Comparison of ENCODE assay signal across 8 mouse cellular contexts in genomic region chr9:61277369-61278215, GRCm38 (mm10).
A peak's percentile ranks its signal among the peaks of the same experiment; 100 is the strongest.
DNase-seq lines count a peak whose midpoint lies in the region; ATAC-seq and TF ChIP-seq lines count a peak whose summit lies in the region.

No protein-coding gene starts in this region.

- no peak for TF ChIP-seq POLR2A in liver, adult 2 months (IDR thresholded peaks at IDR 0.05; ENCODE audit: extremely low read depth, insufficient read depth, low read length)

- peak overlapping the region; percentile 65 for H3K4me2 ChIP-seq in heart, embryonic 11.5 days
- H3K4me2 ChIP-seq in kidney, embryonic 16.5 days (replicated peaks; ENCODE audit: low read depth, low read length): peak overlapping the region; percentile 47
- H3K4me2 ChIP-seq in stomach, embryonic 15.5 days: peak overlapping the region; percentile 41

- no peaks in the 10 kb centered on the region for H3K79me2 ChIP-seq in liver, adult 2 months (ENCODE audit: control insufficient read depth, insufficient read depth, low read length)

- H3K36me3 ChIP-seq in heart, embryonic 11.5 days (ENCODE audit: control insufficient read depth, insufficient read depth, low read length): no peaks in the 10 kb centered on the region
- H3K36me3 ChIP-seq in kidney, embryonic 16.5 days (ENCODE audit: insufficient read depth, low read length): no peaks in the 10 kb centered on the region
- no peaks in the 10 kb centered on the region for H3K36me3 ChIP-seq in liver, adult 2 months (ENCODE audit: control insufficient read depth, insufficient read depth, low read length)
- H3K36me3 ChIP-seq in stomach, embryonic 15.5 days: no peaks in the 10 kb centered on the region

- H3K4me1 ChIP-seq in heart, embryonic 11.5 days (ENCODE audit: control insufficient read depth, insufficient read depth, low read length): peaks cover 12% of the 10 kb centered on the region
- peaks cover 36% of the 10 kb centered on the region for H3K4me1 ChIP-seq in kidney, embryonic 16.5 days (ENCODE audit: insufficient read depth, low read length)
- no peaks in the 10 kb centered on the region for H3K4me1 ChIP-seq in liver, adult 2 months (ENCODE audit: control insufficient read depth, insufficient read depth, low read length)
- H3K4me1 ChIP-seq in stomach, embryonic 15.5 days: peaks cover 13% of the 10 kb centered on the region; the same call in 1 of the 2 replicates

- no peak overlapping the region for H3K9ac ChIP-seq in heart, embryonic 11.5 days (ENCODE audit: low read depth, low read length)
- H3K9ac ChIP-seq in kidney, embryonic 16.5 days (replicated peaks; ENCODE audit: low read length): no peak overlapping the region
- H3K9ac ChIP-seq in liver, adult 2 months (ENCODE audit: low read depth, low read length): no peak overlapping the region
- H3K9ac ChIP-seq in stomach, embryonic 15.5 days: no peak overlapping the region

- H3K4me3 ChIP-seq in heart, embryonic 11.5 days (ENCODE audit: low read depth, low read length): peak overlapping the region; percentile 25
- H3K4me3 ChIP-seq in kidney, embryonic 16.5 days (ENCODE audit: low read length): peak overlapping the region; percentile 24
- no peak overlapping the region for H3K4me3 ChIP-seq in liver, adult 2 months (ENCODE audit: insufficient read depth, low read depth, low read length)
- 0 out of 2 replicates have a peak overlapping the region, but pooled peaks have one; percentile 4 for H3K4me3 ChIP-seq in stomach, embryonic 15.5 days (replicated peaks)

- H3K27me3 ChIP-seq in heart, embryonic 11.5 days (ENCODE audit: control insufficient read depth, insufficient read depth, low read length): peaks cover 50% of the 10 kb centered on the region
- peaks cover 19% of the 10 kb centered on the region for H3K27me3 ChIP-seq in kidney, embryonic 16.5 days (ENCODE audit: insufficient read depth, low read length)
- H3K27me3 ChIP-seq in liver, adult 2 months (ENCODE audit: control insufficient read depth, insufficient read depth, low read length): peaks cover 5% of the 10 kb centered on the region; the same call in 1 of the 2 replicates
- H3K27me3 ChIP-seq in stomach, embryonic 15.5 days (replicated peaks): peaks cover 7% of the 10 kb centered on the region; the same call in 1 of the 2 replicates

- H3K9me3 ChIP-seq in heart, embryonic 11.5 days (replicated peaks; ENCODE audit: control insufficient read depth, low read length): no peaks in the 10 kb centered on the region
- H3K9me3 ChIP-seq in kidney, embryonic 16.5 days (ENCODE audit: low read length): no peaks in the 10 kb centered on the region
- H3K9me3 ChIP-seq in stomach, embryonic 15.5 days: no peaks in the 10 kb centered on the region

- peak; percentile 47 for DNase-seq in gastrocnemius, adult 18-20 months (ENCODE audit: low spot score)
- DNase-seq in gastrocnemius, postnatal 10 days: no peak
- peak; percentile 89 for DNase-seq in embryo, embryonic 10.5 days (ENCODE audit: low spot score)
- DNase-seq in liver, adult 2 months (ENCODE audit: extremely low read depth, low read depth, low spot score): peak; percentile 61

- TF ChIP-seq CTCF in liver, adult 2 months (IDR thresholded peaks at IDR 0.05; ENCODE audit: low read depth, low read length): peak; percentile 51

- 8% methylated on average over 21 of the region's 21 CpGs for WGBS in heart, embryonic 11.5 days (ENCODE audit: insufficient replicate concordance)
- WGBS in kidney, embryonic 16.5 days: 5% methylated on average over 21 of the region's 21 CpGs
- 37% methylated on average over 21 of the region's 21 CpGs for WGBS in liver, adult 2 months
- WGBS in stomach, embryonic 15.5 days: 14% methylated on average over 21 of the region's 21 CpGs

- ATAC-seq in heart, embryonic 11.5 days (replicated peaks; ENCODE audit: insufficient number of reproducible peaks, low FRiP score, low TSS enrichment): no peak
- no peak for ATAC-seq in kidney, embryonic 16.5 days (ENCODE audit: low FRiP score, low TSS enrichment)
- peak; percentile 87 for ATAC-seq in monocyte, adult 5-6 weeks (replicated peaks; ENCODE audit: insufficient number of reproducible peaks, low FRiP score, low TSS enrichment, poor library complexity, severe bottlenecking)
- ATAC-seq in stomach, embryonic 15.5 days (ENCODE audit: insufficient read depth, low FRiP score, low read depth): peak; percentile 29; the same call in 1 of the 2 replicates

- H3K27ac ChIP-seq in heart, embryonic 11.5 days (ENCODE audit: low read depth, low read length): no peak overlapping the region
- H3K27ac ChIP-seq in kidney, embryonic 16.5 days (ENCODE audit: low read length): no peak overlapping the region
- H3K27ac ChIP-seq in liver, adult 2 months (replicated peaks; ENCODE audit: insufficient read depth, low read depth, low read length): no peak overlapping the region
- no peak overlapping the region for H3K27ac ChIP-seq in stomach, embryonic 15.5 days

Comparison
In these comparisons a context has a peak if more than half of its experiments do, and no peak if none do; other contexts are left out.
1. ATAC-seq: peak in monocyte, adult 5-6 weeks (single experiment) and stomach, embryonic 15.5 days (single experiment); none in heart, embryonic 11.5 days (single experiment) and kidney, embryonic 16.5 days (single experiment).
2. Peak in every context shown above with its lines, with median percentiles within 50 percentile points of each other: H3K4me2 ChIP-seq.